Mouse (Mus musculus): ENCODE data around the gene Gm21970. TPM values are rescaled to one million over a fixed set of nuclear protein-coding genes. Genes with fewer than 3 reads are reported as not detected.

Gm21970 gene
- polyA plus RNA-seq (2012) = not detected in 2 replicates

GRCm38 (mm10) chr16:91391421-91391820 lies at the start of gene Gm21970:
TSS of gene Gm21970 (plus strand) at chr16:91391721.

GRCm38 (mm10) chr16:91372577-91373472 lies 18.7 kb upstream of the Gm21970 start, which contains the start of gene Ifnar2:
TSS of gene Ifnar2 (plus strand) at chr16:91372783.

DNA sequence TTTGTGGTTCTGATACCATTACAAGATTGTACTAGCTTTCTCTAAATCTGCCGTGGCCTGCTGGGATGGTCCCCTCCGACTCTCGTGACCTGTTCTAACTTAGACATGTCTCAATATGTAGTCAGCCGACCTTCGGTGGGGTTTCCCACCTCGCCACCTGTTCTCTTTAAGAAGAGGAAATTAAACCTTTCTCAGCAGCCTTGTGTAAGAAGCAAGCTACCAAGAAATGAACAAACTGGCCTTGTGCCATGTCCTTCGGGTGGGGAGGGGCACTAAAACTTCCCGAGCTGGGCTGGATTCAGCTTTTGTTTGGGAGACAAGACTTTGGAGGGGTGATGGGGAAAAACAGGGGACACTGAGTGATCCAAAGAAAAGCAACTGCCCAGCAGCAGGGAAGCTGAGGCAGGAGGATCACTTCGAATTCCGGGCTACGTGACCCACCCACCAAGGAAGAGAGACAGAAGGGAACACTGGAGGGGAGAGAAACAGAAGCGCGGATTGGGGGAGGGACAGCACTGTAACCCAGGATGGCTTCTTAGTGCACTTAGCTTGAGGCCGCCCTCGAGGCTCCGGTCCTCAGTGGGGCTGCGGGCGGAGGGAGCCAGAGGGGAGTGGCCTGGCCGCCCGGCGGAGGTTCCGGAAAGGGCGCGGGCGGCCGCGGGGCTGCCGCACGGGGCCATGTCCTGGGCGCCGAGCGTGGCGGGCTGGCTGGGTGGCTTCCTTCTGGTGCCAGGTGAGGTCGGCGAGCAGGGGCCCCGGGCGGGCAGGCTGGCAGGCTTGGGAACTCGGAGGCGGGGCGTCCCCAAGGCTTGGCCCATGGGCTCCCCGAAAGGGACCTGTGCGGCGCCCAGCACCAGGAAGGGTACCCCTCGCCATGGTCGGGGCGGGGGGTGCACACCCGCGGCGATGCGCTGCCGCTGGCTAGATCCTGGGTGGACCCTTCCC lies 14.4 kb downstream of the Gm21970 start, which contains the start of gene Il10rb:
Gene Il10rb, plus strand, starts transcription at position 525 of the 945 bp plus-strand sequence.

Other genes starting within 250 kb of the Gm21970 start
- 0.02 TPM in 1 of 2 replicates, not detected in the other for gene Olig2, start 166.3 kb upstream of the Gm21970 start, polyA plus RNA-seq (2012)
- gene Olig1, start 121.9 kb upstream of the Gm21970 start, polyA plus RNA-seq (2012) = 0.10 TPM in 1 of 2 replicates, not detected in the other
- 68.8 and 86.3 TPM in 2 replicates for gene Ifnar2, start 18.9 kb upstream of the Gm21970 start, polyA plus RNA-seq (2012)
- gene Il10rb, start 14.4 kb downstream of the Gm21970 start, polyA plus RNA-seq (2012) = 8.7 and 10.8 TPM in 2 replicates
- 10.3 and 12.5 TPM in 2 replicates for gene Ifnar1, start 93.5 kb downstream of the Gm21970 start, polyA plus RNA-seq (2012)
- 10.7 and 19.2 TPM in 2 replicates for gene Ifngr2, start 155.4 kb downstream of the Gm21970 start, polyA plus RNA-seq (2012)
- 5.0 and 7.3 TPM in 2 replicates for gene Tmem50b, start 206.1 kb downstream of the Gm21970 start, polyA plus RNA-seq (2012)
- gene Dnajc28, start 227.3 kb downstream of the Gm21970 start, polyA plus RNA-seq (2012) = 0.61 and 1.0 TPM in 2 replicates

All from megakaryocyte-erythroid progenitor cell, adult 5 weeks (primary cell).